In genomic region chr1:85703245-85704186, GRCm38 (mm10) we compare ENCODE assay signal across 9 mouse cellular contexts. TPM values are rescaled to one million over a fixed set of nuclear protein-coding genes. Genes with fewer than 3 reads are reported as not detected.
DNase-seq lines count a peak whose midpoint lies in the region; ATAC-seq and TF ChIP-seq lines count a peak whose summit lies in the region.
"Had no signal": no experiment of that assay in that cellular context is flagged by ENCODE, and none has a peak within 500 bp of the region (broad histone marks: within the 10 kb centered on the region; RNA-seq: fewer than 3 reads in every experiment).

No protein-coding gene starts in this region.

- H3K9ac ChIP-seq in heart, embryonic 11.5 days (ENCODE audit: low read depth, low read length) = peak overlapping the region; percentile 61
- H3K9ac ChIP-seq in kidney, embryonic 15.5 days = 0 out of 2 replicates have a peak overlapping the region, but pooled peaks have one; percentile 5
- no peak overlapping the region for H3K9ac ChIP-seq in limb, embryonic 15.5 days
- H3K9ac ChIP-seq in midbrain, postnatal 0 days (replicated peaks; ENCODE audit: low read length, poor library complexity, severe bottlenecking) = no peak overlapping the region

- TF ChIP-seq CTCF in brain, embryonic 14.5 days (IDR thresholded peaks at IDR 0.05; ENCODE audit: borderline replicate concordance, extremely low read depth, insufficient read depth, insufficient read length) = no peak
- no peak for TF ChIP-seq CTCF in midbrain, postnatal 0 days (IDR thresholded peaks at IDR 0.05)

- peak overlapping the region; percentile 59 for H3K4me2 ChIP-seq in heart, embryonic 11.5 days
- peak overlapping the region; percentile 62 for H3K4me2 ChIP-seq in kidney, embryonic 15.5 days
- H3K4me2 ChIP-seq in limb, embryonic 15.5 days = peak overlapping the region; percentile 52
- peak overlapping the region; percentile 50 for H3K4me2 ChIP-seq in midbrain, postnatal 0 days (ENCODE audit: low read depth, low read length, poor library complexity, severe bottlenecking)

- peak overlapping the region; percentile 33 for H3K4me3 ChIP-seq in heart, embryonic 11.5 days (ENCODE audit: low read depth, low read length)
- H3K4me3 ChIP-seq in kidney, embryonic 15.5 days (replicated peaks) = peak overlapping the region; percentile 40
- peak overlapping the region; percentile 33 for H3K4me3 ChIP-seq in limb, embryonic 15.5 days
- H3K4me3 ChIP-seq in midbrain, postnatal 0 days (ENCODE audit: low read depth, low read length) = peak overlapping the region; percentile 28

- H3K9me3 ChIP-seq in heart, embryonic 11.5 days (replicated peaks; ENCODE audit: control insufficient read depth, low read length) = no peaks in the 10 kb centered on the region
- no peaks in the 10 kb centered on the region for H3K9me3 ChIP-seq in kidney, embryonic 15.5 days (replicated peaks)
- no peaks in the 10 kb centered on the region for H3K9me3 ChIP-seq in limb, embryonic 15.5 days
- no peaks in the 10 kb centered on the region for H3K9me3 ChIP-seq in midbrain, postnatal 0 days (ENCODE audit: low read length)

- H3K4me1 ChIP-seq in heart, embryonic 11.5 days (ENCODE audit: control insufficient read depth, insufficient read depth, low read length) = no peaks in the 10 kb centered on the region
- 0 out of 2 replicates have a peak, but pooled peaks cover 2% of the 10 kb centered on the region for H3K4me1 ChIP-seq in kidney, embryonic 15.5 days
- no peaks in the 10 kb centered on the region for H3K4me1 ChIP-seq in limb, embryonic 15.5 days
- H3K4me1 ChIP-seq in midbrain, postnatal 0 days (ENCODE audit: insufficient read depth, low read length) = no peaks in the 10 kb centered on the region

- no peaks in the 10 kb centered on the region for H3K27me3 ChIP-seq in heart, embryonic 11.5 days (ENCODE audit: control insufficient read depth, insufficient read depth, low read length)
- H3K27me3 ChIP-seq in kidney, embryonic 15.5 days = no peaks in the 10 kb centered on the region
- no peaks in the 10 kb centered on the region for H3K27me3 ChIP-seq in limb, embryonic 15.5 days
- no peaks in the 10 kb centered on the region for H3K27me3 ChIP-seq in midbrain, postnatal 0 days (ENCODE audit: insufficient read depth, low read length)
- H3K27me3 ChIP-seq: Patski had no signal

- H3K27ac ChIP-seq in heart, embryonic 11.5 days (ENCODE audit: low read depth, low read length) = peak overlapping the region; percentile 92
- H3K27ac ChIP-seq in kidney, embryonic 15.5 days = no peak overlapping the region
- H3K27ac ChIP-seq in limb, embryonic 15.5 days = no peak overlapping the region
- H3K27ac ChIP-seq in midbrain, postnatal 0 days (ENCODE audit: low read depth, low read length) = peak overlapping the region; percentile 65

- DNase-seq in A20 (ENCODE audit: low read depth, low spot score) = peak; percentile 100
- peak; percentile 92 for DNase-seq in brain, embryonic 14.5 days (ENCODE audit: low read depth)
- peak; percentile 87 for DNase-seq in midbrain, postnatal 0 days (ENCODE audit: low spot score)
- peak; percentile 80 to 87 for DNase-seq in spleen, postnatal 14 days (ENCODE audit: low spot score in 2 of 2)

- H3K36me3 ChIP-seq in heart, embryonic 11.5 days (ENCODE audit: control insufficient read depth, insufficient read depth, low read length) = no peaks in the 10 kb centered on the region
- H3K36me3 ChIP-seq in kidney, embryonic 15.5 days = no peaks in the 10 kb centered on the region
- H3K36me3 ChIP-seq in limb, embryonic 15.5 days = no peaks in the 10 kb centered on the region
- H3K36me3 ChIP-seq in midbrain, postnatal 0 days (ENCODE audit: insufficient read depth, low read length) = no peaks in the 10 kb centered on the region

- ATAC-seq in erythroblast, adult 5-6 weeks (replicated peaks; ENCODE audit: low FRiP score, poor library complexity, severe bottlenecking) = peak; percentile 100
- ATAC-seq in heart, embryonic 11.5 days (replicated peaks; ENCODE audit: insufficient number of reproducible peaks, low FRiP score, low TSS enrichment) = peak; percentile 95
- peak; percentile 98 for ATAC-seq in kidney, embryonic 15.5 days (replicated peaks; ENCODE audit: low FRiP score)
- ATAC-seq in limb, embryonic 15.5 days (ENCODE audit: insufficient number of reproducible peaks, low FRiP score, low TSS enrichment, low read depth) = peak; percentile 87
- peak; percentile 99 for ATAC-seq in midbrain, postnatal 0 days (ENCODE audit: low FRiP score)
- ATAC-seq: Patski had no signal

- TF ChIP-seq POLR2A in brain, embryonic 14.5 days (IDR thresholded peaks at IDR 0.05; ENCODE audit: borderline replicate concordance, extremely low read depth, insufficient read depth, insufficient read length, poor library complexity, severe bottlenecking) = no peak

- WGBS in heart, embryonic 11.5 days (ENCODE audit: insufficient replicate concordance) = 11% methylated on average over 22 of the region's 22 CpGs
- 20% methylated on average over 22 of the region's 22 CpGs for WGBS in kidney, embryonic 15.5 days
- WGBS in limb, embryonic 15.5 days = 19% methylated on average over 22 of the region's 22 CpGs
- 31% methylated on average over 22 of the region's 22 CpGs for WGBS in midbrain, postnatal 0 days

RNA-seq across cellular contexts. Expression of gene Sp100, which starts 53.7 kb away (rescaled TPM):
- 0.11 and 0.52 TPM in 2 replicates for polyA plus RNA-seq in brain, embryonic 14.5 days (2012; rRNA removed)
- total RNA-seq in erythroblast, adult 5-6 weeks (2015; ENCODE audit: low replicate concordance) = 193 and 229 TPM in 2 replicates
- total RNA-seq in erythroblast, adult 5-6 weeks (2017; ENCODE audit: low replicate concordance) = 195 and 223 TPM in 2 replicates
- polyA plus RNA-seq in heart, embryonic 11.5 days (2014; fragmentation: Nextera tagmentation; extraction: Ambion mirVana) = 0.46 and 0.99 TPM in 2 replicates
- 3.0 and 3.4 TPM in 2 replicates for polyA plus RNA-seq in kidney, embryonic 15.5 days (2015; fragmentation: Nextera tagmentation; extraction: Ambion mirVana)
- polyA plus RNA-seq in limb, embryonic 15.5 days (2015; fragmentation: Nextera tagmentation; extraction: Ambion mirVana) = 2.2 and 3.0 TPM in 2 replicates
- 2.2 TPM in 1 of 2 replicates, not detected in the other for total RNA-seq in midbrain, postnatal 0 days (2014; rRNA removed)
- 0.87 and 1.1 TPM in 2 replicates for polyA plus RNA-seq in midbrain, postnatal 0 days (2015; fragmentation: Nextera tagmentation; extraction: Ambion mirVana)

Comparison
In these comparisons a context has a peak if more than half of its experiments do, and no peak if none do; other contexts are left out.
1. H3K27ac ChIP-seq: peak in heart, embryonic 11.5 days (single experiment) and midbrain, postnatal 0 days (single experiment); none in kidney, embryonic 15.5 days (single experiment) and limb, embryonic 15.5 days (single experiment).
2. H3K9ac ChIP-seq: peak in heart, embryonic 11.5 days (single experiment) and kidney, embryonic 15.5 days (single experiment); none in limb, embryonic 15.5 days (single experiment) and midbrain, postnatal 0 days (single experiment).
3. Peak in every context shown above with its lines, with median percentiles within 50 percentile points of each other: DNase-seq, ATAC-seq, H3K4me2 ChIP-seq and H3K4me3 ChIP-seq.